Mouse (Mus musculus) ovary, postnatal 14 days (tissue): ENCODE data around the gene Atg14.
"Not testable (repeated sequence)": the region's sequence is repeated elsewhere in the genome, so short reads cannot be mapped to it uniquely, and the experiment has no call there.

Experiments used
- DNase-seq: peaks from one replicate; pipeline ENCODE4 v3.0.0; 2022; ENCODE audit warnings: low spot score

The Atg14 gene

GRCm38 (mm10) chr14:47570549-47570948 lies at the start of gene Atg14:
Atg14 (minus strand) TSS chr14:47570649.
- not testable (repeated sequence) for DNase-seq

GRCm38 (mm10) chr14:47618891-47619290 lies 48.4 kb upstream of the Atg14 start:
- no peak for DNase-seq

GRCm38 (mm10) chr14:47613254-47613653 lies 42.8 kb upstream of the Atg14 start:
- DNase-seq: no peak

GRCm38 (mm10) chr14:47597942-47598388 lies 27.5 kb upstream of the Atg14 start:
- DNase-seq: peak; percentile 68

- no peak for DNase-seq
Measured at GRCm38 (mm10) chr14:47594426-47595103, 24.1 kb upstream of the Atg14 start.

- no peak for DNase-seq
Measured at GRCm38 (mm10) chr14:47590391-47590975, 20.0 kb upstream of the Atg14 start.

- no peak for DNase-seq
Measured at GRCm38 (mm10) chr14:47589444-47589843, 19.0 kb upstream of the Atg14 start.

- no peak for DNase-seq
Measured at GRCm38 (mm10) chr14:47584346-47584745, 13.9 kb upstream of the Atg14 start.

- DNase-seq: no peak
Measured at GRCm38 (mm10) chr14:47581681-47582080, 11.2 kb upstream of the Atg14 start.

- no peak for DNase-seq
Measured at GRCm38 (mm10) chr14:47581280-47581679, 10.8 kb upstream of the Atg14 start.

- no peak for DNase-seq
Measured at GRCm38 (mm10) chr14:47578086-47578485, 7.6 kb upstream of the Atg14 start.

- DNase-seq: no peak
Measured at GRCm38 (mm10) chr14:47576687-47577086, 6.2 kb upstream of the Atg14 start.

GRCm38 (mm10) chr14:47574721-47575120 lies 4.3 kb upstream of the Atg14 start:
- no peak for DNase-seq

- no peak for DNase-seq
Measured at GRCm38 (mm10) chr14:47572707-47573106, 2.3 kb upstream of the Atg14 start.

GRCm38 (mm10) chr14:47567962-47568652 lies 2.3 kb downstream of the Atg14 start:
- peak; percentile 95 for DNase-seq

- no peak for DNase-seq
Measured at GRCm38 (mm10) chr14:47563106-47563505, 7.3 kb downstream of the Atg14 start.

- DNase-seq: no peak
Measured at GRCm38 (mm10) chr14:47562530-47562929, 7.9 kb downstream of the Atg14 start.

GRCm38 (mm10) chr14:47560714-47561113 lies 9.7 kb downstream of the Atg14 start:
- DNase-seq: no peak

GRCm38 (mm10) chr14:47555225-47555624 lies 15.2 kb downstream of the Atg14 start:
- DNase-seq: no peak

- DNase-seq: no peak
Measured at GRCm38 (mm10) chr14:47554236-47554635, 16.2 kb downstream of the Atg14 start.

- no peak for DNase-seq
Measured at GRCm38 (mm10) chr14:47553380-47553779, 17.1 kb downstream of the Atg14 start.

GRCm38 (mm10) chr14:47551668-47552067 lies 18.8 kb downstream of the Atg14 start:
- DNase-seq: no peak

GRCm38 (mm10) chr14:47544877-47545276 lies 25.6 kb downstream of the Atg14 start:
- no peak for DNase-seq
